10 mouse cellular contexts compared by ENCODE assay signal in the genomic region with DNA sequence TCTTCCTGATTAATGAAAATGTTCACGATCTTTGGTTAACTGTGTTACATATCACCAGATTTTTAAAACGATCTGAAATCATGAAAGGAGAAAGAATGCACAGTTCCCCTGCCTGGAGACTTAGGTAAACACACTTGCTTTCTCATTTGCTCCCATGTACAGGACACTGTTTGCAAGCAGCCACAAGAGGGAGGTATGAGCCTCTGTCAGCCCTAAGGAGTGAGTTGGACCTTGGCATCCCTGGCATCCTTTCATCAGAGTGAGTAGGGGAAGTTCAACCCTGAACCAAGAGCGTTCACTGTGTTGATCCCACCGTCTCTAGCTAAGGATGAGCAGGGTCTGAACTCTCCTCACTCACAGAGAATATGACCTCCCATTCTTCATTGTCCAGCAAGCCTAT. TPM values are rescaled to one million over a fixed set of nuclear protein-coding genes. Genes with fewer than 3 reads are reported as not detected.
A peak's percentile ranks its signal among the peaks of the same experiment; 100 is the strongest.
DNase-seq lines count a peak whose midpoint lies in the region; ATAC-seq and TF ChIP-seq lines count a peak whose summit lies in the region.
"Had no signal": no experiment of that assay in that cellular context is flagged by ENCODE, and none has a peak within 500 bp of the region (broad histone marks: within the 10 kb centered on the region; RNA-seq: fewer than 3 reads in every experiment).

No protein-coding gene starts in this region.

- H3K9me3 ChIP-seq in midbrain, postnatal 0 days (ENCODE audit: low read length): no peaks in the 10 kb centered on the region
- no peaks in the 10 kb centered on the region for H3K9me3 ChIP-seq in midbrain, embryonic 13.5 days
- no peaks in the 10 kb centered on the region for H3K9me3 ChIP-seq in intestine, embryonic 15.5 days

- H3K4me2 ChIP-seq in midbrain, postnatal 0 days (ENCODE audit: low read depth, low read length, poor library complexity, severe bottlenecking): no peak overlapping the region
- no peak overlapping the region for H3K4me2 ChIP-seq in midbrain, embryonic 13.5 days (replicated peaks)
- H3K4me2 ChIP-seq in intestine, embryonic 15.5 days (replicated peaks): no peak overlapping the region

- no peak for ATAC-seq in midbrain, postnatal 0 days (ENCODE audit: low FRiP score)
- ATAC-seq in midbrain, embryonic 13.5 days: no peak
- peak; percentile 56; the same call in 1 of the 2 replicates for ATAC-seq in intestine, embryonic 15.5 days

- no peak overlapping the region for H3K4me3 ChIP-seq in midbrain, postnatal 0 days (ENCODE audit: low read depth, low read length)
- H3K4me3 ChIP-seq in midbrain, embryonic 13.5 days (replicated peaks): no peak overlapping the region
- H3K4me3 ChIP-seq in intestine, embryonic 15.5 days (replicated peaks): no peak overlapping the region

- no peaks in the 10 kb centered on the region; the same call in 1 of the 2 replicates for H3K4me1 ChIP-seq in midbrain, postnatal 0 days (ENCODE audit: insufficient read depth, low read length)
- H3K4me1 ChIP-seq in midbrain, embryonic 13.5 days (replicated peaks): 0 out of 2 replicates have a peak, but pooled peaks cover 4% of the 10 kb centered on the region
- peaks cover 6% of the 10 kb centered on the region for H3K4me1 ChIP-seq in intestine, embryonic 15.5 days (replicated peaks)

- H3K9ac ChIP-seq in midbrain, postnatal 0 days (replicated peaks; ENCODE audit: low read length, poor library complexity, severe bottlenecking): no peak overlapping the region
- no peak overlapping the region for H3K9ac ChIP-seq in midbrain, embryonic 13.5 days (replicated peaks)
- no peak overlapping the region for H3K9ac ChIP-seq in intestine, embryonic 15.5 days

- TF ChIP-seq CTCF in midbrain, postnatal 0 days (IDR thresholded peaks at IDR 0.05): peak; percentile 81

- no peaks in the 10 kb centered on the region for H3K27me3 ChIP-seq in midbrain, postnatal 0 days (ENCODE audit: insufficient read depth, low read length)
- no peaks in the 10 kb centered on the region for H3K27me3 ChIP-seq in midbrain, embryonic 13.5 days
- no peaks in the 10 kb centered on the region for H3K27me3 ChIP-seq in intestine, embryonic 15.5 days (replicated peaks)

- DNase-seq in embryo, embryonic 10 days (ENCODE audit: low spot score): peak; percentile 58
- no peak for DNase-seq in embryo, embryonic 9.5 days (ENCODE audit: extremely low spot score)
- peak; percentile 64 for DNase-seq in midbrain, postnatal 0 days (ENCODE audit: low spot score)
- DNase-seq in lung, postnatal 4 days: peak; percentile 45 to 57
- no peak for DNase-seq in thymus, adult 18-20 months
- DNase-seq in urinary bladder, postnatal 14 days (ENCODE audit: low spot score): no peak

- WGBS in midbrain, postnatal 0 days: 76% methylated on average over 4 of the region's 4 CpGs
- WGBS in midbrain, embryonic 13.5 days: 80% methylated on average over 4 of the region's 4 CpGs
- 57% methylated on average over 4 of the region's 4 CpGs for WGBS in intestine, embryonic 15.5 days

- H3K36me3 ChIP-seq in midbrain, postnatal 0 days (ENCODE audit: insufficient read depth, low read length): no peaks in the 10 kb centered on the region
- no peaks in the 10 kb centered on the region for H3K36me3 ChIP-seq in midbrain, embryonic 13.5 days
- H3K36me3 ChIP-seq in intestine, embryonic 15.5 days: no peaks in the 10 kb centered on the region
- H3K36me3 ChIP-seq: G1E had no signal

- H3K27ac ChIP-seq in midbrain, postnatal 0 days (ENCODE audit: low read depth, low read length): no peak overlapping the region
- H3K27ac ChIP-seq in midbrain, embryonic 13.5 days: no peak overlapping the region
- H3K27ac ChIP-seq in intestine, embryonic 15.5 days: no peak overlapping the region

RNA-seq across cellular contexts. Expression of a gene that starts 18.0 kb away (rescaled TPM):
- total RNA-seq in midbrain, postnatal 0 days (2014; rRNA removed): 438 and 529 TPM in 2 replicates
- polyA plus RNA-seq in midbrain, postnatal 0 days (2015; fragmentation: Nextera tagmentation; extraction: Ambion mirVana): 358 and 444 TPM in 2 replicates
- polyA plus RNA-seq in midbrain, embryonic 13.5 days (2015; fragmentation: Nextera tagmentation; extraction: Ambion mirVana): 72.8 and 84.5 TPM in 2 replicates
- 185 and 198 TPM in 2 replicates for polyA plus RNA-seq in intestine, embryonic 15.5 days (2015; fragmentation: Nextera tagmentation; extraction: Ambion mirVana)
- total RNA-seq: G1E had no signal
- polyA plus RNA-seq: G1E had no signal

RNA-seq across cellular contexts. Expression of a gene that starts 39.0 kb away (rescaled TPM):
- not detected in 2 replicates for total RNA-seq in midbrain, postnatal 0 days (2014; rRNA removed)
- not detected in 2 replicates for polyA plus RNA-seq in midbrain, postnatal 0 days (2015; fragmentation: Nextera tagmentation; extraction: Ambion mirVana)
- polyA plus RNA-seq in midbrain, embryonic 13.5 days (2015; fragmentation: Nextera tagmentation; extraction: Ambion mirVana): not detected in 2 replicates
- polyA plus RNA-seq in intestine, embryonic 15.5 days (2015; fragmentation: Nextera tagmentation; extraction: Ambion mirVana): not detected in 2 replicates
- polyA plus RNA-seq: G1E; gonadal fat pad, adult 2 months had no signal

RNA-seq across cellular contexts. Expression of a gene that starts 54.1 kb away (rescaled TPM):
- not detected in 2 replicates for total RNA-seq in midbrain, postnatal 0 days (2014; rRNA removed)
- polyA plus RNA-seq in midbrain, postnatal 0 days (2015; fragmentation: Nextera tagmentation; extraction: Ambion mirVana): 0.83 and 1.1 TPM in 2 replicates
- not detected in 2 replicates for polyA plus RNA-seq in midbrain, embryonic 13.5 days (2015; fragmentation: Nextera tagmentation; extraction: Ambion mirVana)
- polyA plus RNA-seq in intestine, embryonic 15.5 days (2015; fragmentation: Nextera tagmentation; extraction: Ambion mirVana): not detected in 2 replicates
- total RNA-seq: G1E had no signal
- polyA plus RNA-seq: G1E; gonadal fat pad, adult 2 months had no signal

Comparison
In these comparisons a context has a peak if more than half of its experiments do, and no peak if none do; other contexts are left out.
1. DNase-seq: peak in embryo, embryonic 10 days (single experiment), midbrain, postnatal 0 days (single experiment) and lung, postnatal 4 days (2 of 2); none in embryo, embryonic 9.5 days (single experiment), thymus, adult 18-20 months (0 of 2) and urinary bladder, postnatal 14 days (single experiment).